Mouse (Mus musculus): Measurements from ENCODE around the gene Pgap3. TPM values are rescaled to one million over a fixed set of nuclear protein-coding genes. Genes with fewer than 3 reads are reported as not detected.

Pgap3 gene
- polyA plus RNA-seq, 1 experiment from 2014 or later, result 17.6 TPM

- no peak overlapping the region for H3K4me3 ChIP-seq (ENCODE audit: low read length)
- no peaks in the 10 kb centered on the region for H3K9me3 ChIP-seq (ENCODE audit: low read length)
- H3K9ac ChIP-seq (replicated peaks; ENCODE audit: low read length), result 0 out of 2 replicates have a peak overlapping the region, but pooled peaks have one; percentile 1
- no peaks in the 10 kb centered on the region for H3K36me3 ChIP-seq (ENCODE audit: insufficient read depth, low read length)
- 21% methylated on average over 6 of the region's 6 CpGs for WGBS
- no peak for ATAC-seq (ENCODE audit: low FRiP score, low TSS enrichment)
- H3K4me1 ChIP-seq (ENCODE audit: insufficient read depth, low read length), result peaks cover 38% of the 10 kb centered on the region
- H3K27ac ChIP-seq (ENCODE audit: low read length), result peak overlapping the region; percentile 75; the same call in 1 of the 2 replicates
- no peaks in the 10 kb centered on the region for H3K27me3 ChIP-seq (ENCODE audit: insufficient read depth, low read length)
- H3K4me2 ChIP-seq (replicated peaks; ENCODE audit: low read depth, low read length), result no peak overlapping the region
Measured at GRCm38 (mm10) chr11:98394301-98394700, 6.0 kb downstream of the Pgap3 start.

- H3K27me3 ChIP-seq (ENCODE audit: insufficient read depth, low read length), result no peaks in the 10 kb centered on the region
- peak overlapping the region; percentile 1; the same call in 1 of the 2 replicates for H3K9ac ChIP-seq (replicated peaks; ENCODE audit: low read length)
- H3K9me3 ChIP-seq (ENCODE audit: low read length), result no peaks in the 10 kb centered on the region
- no peaks in the 10 kb centered on the region for H3K36me3 ChIP-seq (ENCODE audit: insufficient read depth, low read length)
- no peak overlapping the region for H3K4me2 ChIP-seq (replicated peaks; ENCODE audit: low read depth, low read length)
- H3K4me3 ChIP-seq (ENCODE audit: low read length), result no peak overlapping the region
- 0 out of 2 replicates have a peak, but pooled peaks have one; percentile 10 for ATAC-seq (ENCODE audit: low FRiP score, low TSS enrichment)
- H3K4me1 ChIP-seq (ENCODE audit: insufficient read depth, low read length), result peaks cover 45% of the 10 kb centered on the region
- H3K27ac ChIP-seq (ENCODE audit: low read length), result peak overlapping the region; percentile 72
- 64% methylated on average over 6 of the region's 6 CpGs for WGBS
Measured at GRCm38 (mm10) chr11:98393317-98393716, 7.0 kb downstream of the Pgap3 start.

GRCm38 (mm10) chr11:98392645-98393044 lies 7.6 kb downstream of the Pgap3 start:
- peaks cover 45% of the 10 kb centered on the region for H3K4me1 ChIP-seq (ENCODE audit: insufficient read depth, low read length)

GRCm38 (mm10) chr11:98392034-98392433 lies 8.3 kb downstream of the Pgap3 start:
- Histone ChIP-seq H3K4me1 (ENCODE audit: insufficient read depth, low read length) (peaks cover 49% of the 10 kb centered on the region), H3K27ac (ENCODE audit: low read length) (peak overlapping the region; percentile 72), H3K9me3 (ENCODE audit: low read length) (no peaks in the 10 kb centered on the region), H3K36me3 (ENCODE audit: insufficient read depth, low read length) (no peaks in the 10 kb centered on the region), H3K4me2 (replicated peaks; ENCODE audit: low read depth, low read length) (no peak overlapping the region), H3K27me3 (ENCODE audit: insufficient read depth, low read length) (peaks cover 9% of the 10 kb centered on the region; the same call in 1 of the 2 replicates), H3K4me3 (ENCODE audit: low read length) (no peak overlapping the region), H3K9ac (replicated peaks; ENCODE audit: low read length) (no peak overlapping the region; the same call in 1 of the 2 replicates)
- ATAC-seq (ENCODE audit: low FRiP score, low TSS enrichment), result no peak; the same call in 1 of the 2 replicates
- WGBS, result 23% methylated on average over 7 of the region's 8 CpGs

More at GRCm38 (mm10) chr11:98392645-98393044, 7.6 kb downstream of the Pgap3 start:
- Histone ChIP-seq H3K9me3 (ENCODE audit: low read length) (no peaks in the 10 kb centered on the region), H3K4me2 (replicated peaks; ENCODE audit: low read depth, low read length) (no peak overlapping the region), H3K36me3 (ENCODE audit: insufficient read depth, low read length) (no peaks in the 10 kb centered on the region), H3K9ac (replicated peaks; ENCODE audit: low read length) (no peak overlapping the region; the same call in 1 of the 2 replicates), H3K27me3 (ENCODE audit: insufficient read depth, low read length) (peaks cover 3% of the 10 kb centered on the region; the same call in 1 of the 2 replicates), H3K4me3 (ENCODE audit: low read length) (no peak overlapping the region), H3K27ac (ENCODE audit: low read length) (peak overlapping the region; percentile 72)
- 0 out of 2 replicates have a peak, but pooled peaks have one; percentile 4 for ATAC-seq (ENCODE audit: low FRiP score, low TSS enrichment)
- 42% methylated on average over 4 of the region's 4 CpGs for WGBS

GRCm38 (mm10) chr11:98390141-98390540 lies 10.1 kb downstream of the Pgap3 start:
- 77% methylated on average over 12 of the region's 12 CpGs for WGBS
- Histone ChIP-seq H3K4me2 (replicated peaks; ENCODE audit: low read depth, low read length) (no peak overlapping the region), H3K9ac (replicated peaks; ENCODE audit: low read length) (no peak overlapping the region), H3K27me3 (ENCODE audit: insufficient read depth, low read length) (peaks cover 23% of the 10 kb centered on the region), H3K4me1 (ENCODE audit: insufficient read depth, low read length) (peaks cover 55% of the 10 kb centered on the region), H3K4me3 (ENCODE audit: low read length) (no peak overlapping the region), H3K36me3 (ENCODE audit: insufficient read depth, low read length) (no peaks in the 10 kb centered on the region), H3K9me3 (ENCODE audit: low read length) (no peaks in the 10 kb centered on the region), H3K27ac (ENCODE audit: low read length) (no peak overlapping the region)
- ATAC-seq (ENCODE audit: low FRiP score, low TSS enrichment), result no peak

- Histone ChIP-seq H3K27ac (ENCODE audit: low read length) (no peak overlapping the region), H3K9me3 (ENCODE audit: low read length) (no peaks in the 10 kb centered on the region), H3K9ac (replicated peaks; ENCODE audit: low read length) (no peak overlapping the region), H3K4me1 (ENCODE audit: insufficient read depth, low read length) (peaks cover 46% of the 10 kb centered on the region), H3K4me3 (ENCODE audit: low read length) (no peak overlapping the region), H3K36me3 (ENCODE audit: insufficient read depth, low read length) (no peaks in the 10 kb centered on the region), H3K27me3 (ENCODE audit: insufficient read depth, low read length) (peaks cover 27% of the 10 kb centered on the region), H3K4me2 (replicated peaks; ENCODE audit: low read depth, low read length) (no peak overlapping the region)
- ATAC-seq (ENCODE audit: low FRiP score, low TSS enrichment), result no peak
- WGBS, result 26% methylated on average over 9 of the region's 9 CpGs
Measured at GRCm38 (mm10) chr11:98389221-98389780, 11.0 kb downstream of the Pgap3 start.

GRCm38 (mm10) chr11:98388282-98388681 lies 12.0 kb downstream of the Pgap3 start:
- Histone ChIP-seq H3K36me3 (ENCODE audit: insufficient read depth, low read length) (no peaks in the 10 kb centered on the region), H3K4me2 (replicated peaks; ENCODE audit: low read depth, low read length) (no peak overlapping the region), H3K4me1 (ENCODE audit: insufficient read depth, low read length) (peaks cover 40% of the 10 kb centered on the region), H3K9ac (replicated peaks; ENCODE audit: low read length) (no peak overlapping the region), H3K9me3 (ENCODE audit: low read length) (no peaks in the 10 kb centered on the region), H3K27ac (ENCODE audit: low read length) (no peak overlapping the region), H3K4me3 (ENCODE audit: low read length) (no peak overlapping the region), H3K27me3 (ENCODE audit: insufficient read depth, low read length) (peaks cover 27% of the 10 kb centered on the region)
- 54% methylated on average over 10 of the region's 10 CpGs for WGBS
- ATAC-seq (ENCODE audit: low FRiP score, low TSS enrichment), result no peak

- H3K9ac ChIP-seq (replicated peaks; ENCODE audit: low read length), result no peak overlapping the region
- 44% methylated on average over 14 of the region's 14 CpGs for WGBS
- H3K9me3 ChIP-seq (ENCODE audit: low read length), result no peaks in the 10 kb centered on the region
- no peak overlapping the region for H3K4me3 ChIP-seq (ENCODE audit: low read length)
- H3K4me1 ChIP-seq (ENCODE audit: insufficient read depth, low read length), result peaks cover 28% of the 10 kb centered on the region
- peaks cover 27% of the 10 kb centered on the region for H3K27me3 ChIP-seq (ENCODE audit: insufficient read depth, low read length)
- no peak overlapping the region for H3K27ac ChIP-seq (ENCODE audit: low read length)
- H3K36me3 ChIP-seq (ENCODE audit: insufficient read depth, low read length), result no peaks in the 10 kb centered on the region
- H3K4me2 ChIP-seq (replicated peaks; ENCODE audit: low read depth, low read length), result no peak overlapping the region
- no peak for ATAC-seq (ENCODE audit: low FRiP score, low TSS enrichment)
Measured at GRCm38 (mm10) chr11:98387056-98387577, 13.2 kb downstream of the Pgap3 start.

- WGBS, result 17% methylated on average over 24 of the region's 24 CpGs
- no peak overlapping the region for H3K9ac ChIP-seq (replicated peaks; ENCODE audit: low read length)
- H3K4me1 ChIP-seq (ENCODE audit: insufficient read depth, low read length), result peaks cover 24% of the 10 kb centered on the region
Measured at GRCm38 (mm10) chr11:98386596-98386995, 13.7 kb downstream of the Pgap3 start.

More at GRCm38 (mm10) chr11:98386596-98386995, 13.7 kb downstream of the Pgap3 start:
- H3K4me3 ChIP-seq (ENCODE audit: low read length), result no peak overlapping the region
- H3K36me3 ChIP-seq (ENCODE audit: insufficient read depth, low read length), result no peaks in the 10 kb centered on the region
- no peak overlapping the region for H3K27ac ChIP-seq (ENCODE audit: low read length)
- H3K4me2 ChIP-seq (replicated peaks; ENCODE audit: low read depth, low read length), result no peak overlapping the region; the same call in 1 of the 2 replicates
- peaks cover 27% of the 10 kb centered on the region for H3K27me3 ChIP-seq (ENCODE audit: insufficient read depth, low read length)
- no peak for ATAC-seq (ENCODE audit: low FRiP score, low TSS enrichment)
- no peaks in the 10 kb centered on the region for H3K9me3 ChIP-seq (ENCODE audit: low read length)
